Mouse (Mus musculus) megakaryocyte-erythroid progenitor cell, adult 5-6 weeks (primary cell): ENCODE measurements around the gene Nckap5l. TPM values are rescaled to one million over a fixed set of nuclear protein-coding genes. Genes with fewer than 3 reads are reported as not detected.
"Not testable (repeated sequence)": the region's sequence is repeated elsewhere in the genome, so short reads cannot be mapped to it uniquely, and the experiment has no call there.

ENCODE experiments used
- ATAC-seq: replicated peaks from 2 replicates; pipeline ENCODE4 v1.8.0; 2016; ENCODE audit warnings: mild to moderate bottlenecking, inconsistent platforms; ENCODE audit not compliant: severe bottlenecking, poor library complexity, low FRiP score, low TSS enrichment
- total RNA-seq, 2 experiments: library from RNA; stranded (forward) in 1 of 2; stranded (reverse) in 1 of 2; fragments of 200-1000, 215-1000 nt in 1 of 2; fragments of >200 nt in 1 of 2; fragmentation: Nextera tagmentation in 1 of 2; gene quantifications; 2 replicates each; pipeline ENCODE4 v1.2.3; 2014 to 2017

Nckap5l gene
- total RNA-seq, 2 experiments from 2014 or later: 0.52 to 16.0 TPM

DNA sequence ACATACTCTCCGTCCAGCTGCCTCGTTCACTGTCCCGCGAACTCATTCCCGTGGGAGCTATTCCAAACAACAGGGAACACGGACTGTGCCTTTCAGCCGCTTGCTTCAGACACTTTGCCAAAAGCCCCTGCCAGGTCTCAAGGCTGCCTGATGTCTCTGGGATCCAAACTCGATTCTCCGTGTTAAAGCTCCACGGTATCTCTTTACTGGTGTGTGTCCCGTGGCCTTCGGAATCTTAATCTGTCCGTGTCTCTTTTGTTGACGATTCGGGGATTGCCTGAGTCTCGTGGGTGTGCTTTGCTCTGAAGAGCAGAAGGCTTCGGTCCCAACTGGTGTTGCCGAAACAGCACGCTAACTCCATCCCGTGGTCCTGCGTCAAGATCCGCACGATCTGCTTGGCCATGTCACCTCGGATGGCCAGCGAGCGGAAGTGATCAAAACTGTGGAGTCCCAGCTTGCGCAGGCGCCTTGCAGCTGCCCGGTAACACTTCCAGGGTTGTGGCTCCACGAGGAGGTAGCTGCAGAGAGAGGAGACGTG is 12.7 kb upstream of the Nckap5l start:
- no peak for ATAC-seq

DNA sequence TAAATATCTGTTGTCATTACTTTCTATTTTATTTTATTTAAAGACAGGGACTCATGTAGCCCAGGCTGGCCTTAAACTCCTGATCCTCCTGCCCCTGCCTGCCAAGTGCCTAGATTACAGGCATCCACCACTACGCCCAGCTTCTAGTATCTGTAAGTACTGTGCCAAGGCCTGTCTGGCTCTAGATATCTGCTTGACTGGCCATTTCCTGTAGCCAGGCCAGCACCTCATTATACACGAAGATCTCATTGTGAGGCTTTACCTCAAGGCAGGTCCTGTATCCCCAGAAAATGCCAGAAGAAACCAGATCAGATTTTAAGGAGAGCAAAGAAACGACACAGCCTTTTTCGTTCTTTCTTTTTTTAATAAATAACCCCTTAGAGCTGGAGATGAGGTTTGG is 12.2 kb upstream of the Nckap5l start:
- no peak for ATAC-seq

DNA sequence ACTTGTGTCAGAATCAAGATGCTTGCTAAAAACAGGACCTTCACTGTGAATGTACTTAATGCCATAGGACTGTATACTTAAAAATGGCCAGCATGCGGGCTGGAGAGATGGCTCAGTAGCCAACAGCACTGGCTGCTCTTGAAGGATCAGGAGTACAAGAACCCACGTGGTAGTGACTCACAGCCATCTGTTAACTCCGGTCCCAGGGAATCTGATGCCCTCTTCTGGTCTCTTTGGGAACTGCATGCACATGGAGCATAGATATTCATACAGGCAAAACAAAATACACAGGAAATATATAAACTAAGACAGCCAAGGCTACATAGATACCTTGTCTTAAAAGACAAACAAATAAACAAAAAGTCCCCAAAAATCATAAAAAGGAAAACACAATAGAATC is 11.5 kb upstream of the Nckap5l start:
- ATAC-seq: peak; percentile 46

DNA sequence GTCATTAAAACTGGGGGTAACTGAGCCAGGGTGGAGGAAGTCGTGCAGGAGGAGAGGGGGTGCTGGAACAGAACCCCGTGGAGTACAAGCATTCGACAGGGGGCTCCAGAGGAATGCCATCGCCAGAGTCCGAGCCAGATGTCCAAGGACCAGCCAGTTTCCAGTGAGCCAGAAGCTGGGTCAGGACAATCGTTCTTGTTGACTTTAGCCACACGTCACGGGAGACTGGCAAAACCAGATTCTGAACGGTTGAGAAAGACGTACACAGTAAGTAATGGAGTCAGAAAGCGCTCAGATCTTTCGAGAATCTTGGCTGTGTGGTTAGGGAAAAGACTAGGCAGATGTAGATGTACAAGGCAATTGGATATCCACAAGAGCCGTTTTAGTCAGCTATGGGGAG is 5.6 kb upstream of the Nckap5l start:
- no peak for ATAC-seq

DNA sequence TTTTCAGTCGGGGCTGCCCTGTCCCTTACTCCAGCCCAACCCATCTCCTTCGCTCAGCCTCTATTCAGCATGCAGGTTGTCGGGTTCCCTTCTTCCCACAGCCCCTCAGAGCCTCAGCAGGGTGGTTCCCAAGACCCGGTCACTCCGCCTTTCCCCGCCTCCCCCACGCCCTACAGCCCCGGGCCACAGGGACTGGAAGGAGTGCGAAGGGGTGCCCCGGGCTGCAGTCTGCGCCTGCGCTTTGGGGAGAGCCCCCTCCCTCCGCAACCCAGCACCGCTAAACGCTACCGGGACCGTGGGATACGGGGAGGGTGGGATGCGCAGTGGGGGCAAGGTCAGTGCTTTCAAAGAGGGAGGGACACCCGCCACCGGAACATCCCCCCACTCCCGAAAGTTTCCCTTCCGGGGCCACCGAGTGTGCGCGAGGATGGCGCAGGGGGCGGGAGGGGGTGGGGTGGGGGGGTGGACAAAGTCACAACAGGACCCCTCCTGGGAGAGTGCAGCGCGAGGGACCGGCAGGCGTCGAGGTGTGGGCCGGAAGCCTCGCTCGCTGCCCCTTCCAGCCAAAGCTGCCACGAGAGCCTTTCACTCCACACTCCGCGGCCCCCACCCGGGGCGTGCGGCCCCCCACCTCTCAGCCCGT is 464 bp downstream of the Nckap5l start:
- 0 out of 2 replicates have a peak, but pooled peaks have one; percentile 32 for ATAC-seq

DNA sequence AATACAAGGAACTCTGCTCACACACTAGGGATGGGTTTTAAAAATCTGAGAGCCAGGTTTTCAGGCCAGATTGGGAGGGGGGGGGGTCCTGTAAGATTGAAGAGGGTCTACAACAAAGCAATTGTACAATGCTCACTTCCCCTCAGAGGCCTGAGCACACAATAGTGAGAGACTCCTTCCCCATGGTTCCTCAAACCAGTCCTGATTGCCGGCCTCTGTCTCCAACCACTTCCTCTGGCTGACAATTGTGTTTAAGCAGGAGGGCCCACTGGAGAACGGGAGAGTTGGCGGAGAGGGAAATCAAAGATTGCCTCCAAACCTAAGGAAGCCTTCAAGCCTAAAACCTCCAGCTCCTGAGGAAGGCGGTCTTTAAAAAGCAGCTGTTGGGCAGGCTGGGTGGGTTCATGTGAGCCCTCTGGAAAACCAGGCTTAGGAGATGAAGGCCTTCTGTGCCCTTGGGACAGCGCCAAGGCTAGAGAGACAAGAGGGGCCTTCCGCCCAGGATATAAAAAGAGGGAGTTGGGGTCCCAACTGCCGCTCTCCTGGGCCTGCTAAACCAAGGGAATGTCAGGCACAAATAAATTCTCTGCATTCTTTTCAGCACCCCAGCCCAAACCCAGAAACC is 1.1 kb downstream of the Nckap5l start:
- ATAC-seq: no peak

DNA sequence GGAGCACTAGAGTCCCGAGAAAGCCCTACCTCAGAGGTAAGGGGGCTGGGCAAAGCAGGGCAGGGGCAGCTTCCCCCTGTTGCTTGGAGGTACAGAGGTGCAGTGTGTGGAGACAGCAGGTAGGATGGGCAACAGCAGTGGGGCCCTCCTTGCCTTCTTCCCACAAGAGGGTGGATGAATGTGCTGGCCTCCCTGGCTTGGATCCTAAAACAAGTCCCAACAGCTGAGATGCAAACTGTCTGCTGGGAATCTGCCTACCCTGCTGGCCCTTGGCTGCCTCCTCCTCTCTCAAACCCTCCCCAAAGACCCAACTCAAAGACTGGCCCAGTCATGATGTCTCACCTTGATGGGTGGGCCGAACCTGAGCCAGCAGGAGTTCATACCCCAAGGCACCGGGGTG is 2.1 kb downstream of the Nckap5l start:
- ATAC-seq: no peak

DNA sequence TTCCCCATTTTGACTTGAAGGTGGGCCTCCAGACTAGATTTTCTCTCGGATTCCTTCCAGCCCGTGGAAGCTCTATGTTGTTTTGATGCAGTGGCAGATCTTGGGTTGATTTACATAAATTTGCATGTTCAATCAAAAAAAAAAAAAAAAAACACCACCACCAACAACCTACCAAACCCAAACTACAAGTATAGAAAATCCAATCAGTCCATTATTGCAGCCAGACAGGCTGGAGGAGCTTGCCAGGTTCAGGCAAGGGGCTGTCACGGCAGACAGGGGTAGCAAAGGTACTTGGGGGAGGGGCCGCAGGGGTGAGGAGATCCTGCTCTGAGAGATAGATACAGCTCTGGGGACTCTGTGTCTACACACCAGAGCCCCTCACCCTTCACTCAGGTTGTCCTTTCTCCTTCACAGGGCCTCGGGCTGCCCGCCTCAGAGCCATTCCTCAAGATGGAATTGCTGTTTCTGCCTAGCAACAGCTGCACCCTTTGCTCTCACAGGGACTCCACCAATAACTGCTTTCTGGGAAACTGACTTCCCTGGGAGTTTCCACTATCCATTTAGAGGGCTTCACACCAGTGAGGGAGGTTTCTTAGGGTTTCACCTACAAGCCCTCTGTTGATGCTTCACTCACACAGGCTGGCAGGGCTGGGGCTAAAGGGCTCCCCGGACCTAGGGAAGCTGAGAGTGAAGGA is 2.8 kb downstream of the Nckap5l start:
- ATAC-seq: no peak

DNA sequence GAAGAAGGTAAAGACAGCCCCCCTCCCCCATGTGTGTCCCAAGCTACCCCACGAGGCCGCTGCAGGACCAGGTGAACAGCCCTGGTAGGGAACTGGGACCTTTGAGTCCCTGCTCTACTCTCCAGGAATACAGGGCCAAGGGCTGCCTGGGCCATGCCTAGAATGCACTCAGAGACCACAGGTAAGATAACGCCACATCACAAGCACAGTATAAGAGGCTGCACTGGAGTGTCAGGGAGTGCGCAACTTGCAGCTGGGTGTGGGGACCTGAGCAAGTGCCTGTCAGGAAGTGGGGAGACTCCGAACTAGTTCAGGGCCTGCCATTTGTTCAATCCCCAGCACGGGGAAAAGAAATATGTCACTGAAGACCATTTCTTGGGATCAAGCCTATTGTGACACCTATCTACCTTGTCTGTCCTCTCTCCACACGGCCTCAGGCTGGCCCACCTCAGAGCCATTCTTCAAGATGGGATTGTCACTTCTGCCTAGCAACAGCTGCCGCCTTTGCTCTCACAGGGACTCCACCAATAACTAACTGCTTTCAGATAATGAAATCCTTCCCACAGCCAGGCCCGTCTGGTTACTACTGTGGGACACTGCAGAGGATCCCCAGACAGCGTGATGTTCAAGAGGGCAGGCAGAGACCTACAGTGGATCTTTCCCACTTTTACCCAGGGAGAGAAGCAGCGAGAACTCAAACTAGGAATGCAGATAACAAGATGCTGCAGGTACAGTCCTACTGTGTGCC is 4.2 kb downstream of the Nckap5l start:
- ATAC-seq: no peak

DNA sequence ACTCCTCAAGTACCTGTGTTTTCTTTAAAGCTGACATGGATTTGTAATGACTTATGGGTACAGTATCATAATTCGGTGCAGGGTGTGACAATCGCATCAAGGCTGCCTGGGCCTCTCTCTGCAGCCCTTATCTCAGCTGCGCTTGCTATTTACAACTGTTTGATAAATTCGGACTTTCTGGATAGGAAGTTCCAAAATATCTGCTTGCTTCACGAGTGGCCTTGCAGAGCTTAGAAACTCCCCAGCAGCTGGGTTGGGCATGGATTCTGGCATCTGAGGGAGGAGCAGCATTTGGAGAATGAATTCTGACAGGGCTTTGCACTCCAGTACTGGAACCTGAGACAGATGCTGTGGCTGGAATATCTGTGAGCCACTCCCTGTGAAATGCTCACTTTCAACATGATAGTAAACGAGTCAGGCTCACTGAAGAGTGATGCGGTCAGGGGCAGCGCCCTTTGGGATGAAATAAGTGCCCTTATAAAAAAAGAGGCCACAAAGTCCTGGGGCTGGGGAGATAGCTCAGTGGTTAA is 7.7 kb downstream of the Nckap5l start:
- peak; percentile 77 for ATAC-seq

DNA sequence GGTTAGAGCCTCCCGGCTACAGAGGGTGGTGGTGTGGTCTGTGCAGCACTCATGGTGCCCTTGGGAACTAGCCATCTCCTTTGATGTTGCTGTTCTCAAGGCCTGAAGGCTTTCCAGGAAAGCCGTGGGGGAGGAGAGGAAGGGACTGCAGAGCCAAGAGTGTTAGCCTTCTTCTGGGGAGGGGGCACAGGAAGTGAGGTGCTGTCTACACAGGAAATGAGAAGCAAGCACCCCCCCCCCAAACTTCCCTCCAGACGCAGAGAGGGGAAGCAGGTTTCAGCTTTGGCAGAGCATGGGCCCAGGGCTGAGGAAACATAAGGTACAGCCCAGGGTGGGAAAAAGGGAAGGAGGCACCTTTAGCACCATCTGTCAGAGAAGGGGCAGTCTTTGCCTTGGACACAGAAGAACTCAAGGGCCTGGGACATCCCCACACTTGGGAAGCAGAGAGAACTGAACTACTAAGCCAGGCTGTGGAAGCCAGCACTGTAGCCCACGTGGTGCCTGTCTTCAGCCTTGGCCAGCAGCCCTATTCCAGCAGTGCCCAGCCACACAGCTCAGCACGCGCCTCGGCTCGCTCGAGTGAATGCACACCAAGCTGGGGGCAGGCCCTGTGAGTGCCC is 8.3 kb downstream of the Nckap5l start:
- ATAC-seq: peak; percentile 72

DNA sequence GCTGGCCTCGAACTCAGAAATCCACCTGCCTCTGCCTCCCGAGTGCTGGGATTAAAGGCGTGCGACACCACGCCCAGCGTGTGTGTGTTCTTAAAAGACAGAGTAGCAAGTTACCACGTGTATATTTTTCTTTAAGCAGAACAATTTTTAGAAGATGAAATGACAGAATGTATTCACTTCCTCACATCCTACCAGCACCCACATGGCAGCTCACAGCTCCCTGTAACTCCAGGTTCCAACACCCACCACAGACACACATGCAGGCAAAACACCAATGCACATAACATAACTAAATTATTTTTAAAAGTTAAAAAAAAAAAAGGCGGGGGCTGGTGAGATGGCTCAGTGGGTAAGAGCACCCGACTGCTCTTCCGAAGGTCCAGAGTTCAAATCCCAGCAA is 11.4 kb downstream of the Nckap5l start:
- ATAC-seq: not testable (repeated sequence)

DNA sequence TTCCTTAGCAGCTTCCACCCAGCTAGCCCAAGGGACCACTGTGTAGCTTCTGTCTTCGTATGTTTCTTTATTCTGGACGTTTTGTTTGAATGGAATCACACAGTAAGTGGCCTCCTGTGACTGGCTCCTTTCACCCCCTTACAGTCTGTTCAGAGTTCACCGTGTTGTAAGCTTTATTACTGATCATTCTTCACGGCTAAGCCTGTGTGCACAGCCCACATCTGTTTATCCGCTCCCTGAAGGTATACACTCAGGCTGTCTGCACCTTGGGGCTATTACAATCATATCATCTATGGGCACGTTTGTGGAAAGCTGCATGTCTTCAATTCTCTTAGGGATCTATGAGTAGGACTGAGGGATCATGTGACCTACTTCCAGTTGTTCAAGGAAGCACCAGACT is 12.0 kb downstream of the Nckap5l start:
- no peak for ATAC-seq

DNA sequence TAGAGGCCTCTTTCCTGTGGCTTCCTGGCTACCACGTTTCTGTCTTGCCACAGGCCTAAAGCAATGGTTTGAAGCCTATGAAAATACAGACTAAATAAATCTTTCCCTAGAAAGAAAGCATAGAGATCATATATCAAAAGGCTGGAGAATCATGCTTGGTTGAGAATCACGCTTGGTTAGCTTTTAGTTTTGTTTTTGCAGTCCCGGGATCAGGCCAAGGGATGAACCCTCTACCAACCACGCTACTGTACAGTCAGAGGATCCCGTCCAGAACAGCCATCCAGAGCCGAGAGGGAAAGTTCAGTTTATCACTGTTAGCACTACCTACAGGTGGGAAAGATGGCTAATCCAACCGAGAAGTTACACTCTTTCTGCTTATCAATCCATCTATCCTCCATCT is 15.2 kb downstream of the Nckap5l start:
- no peak for ATAC-seq

DNA sequence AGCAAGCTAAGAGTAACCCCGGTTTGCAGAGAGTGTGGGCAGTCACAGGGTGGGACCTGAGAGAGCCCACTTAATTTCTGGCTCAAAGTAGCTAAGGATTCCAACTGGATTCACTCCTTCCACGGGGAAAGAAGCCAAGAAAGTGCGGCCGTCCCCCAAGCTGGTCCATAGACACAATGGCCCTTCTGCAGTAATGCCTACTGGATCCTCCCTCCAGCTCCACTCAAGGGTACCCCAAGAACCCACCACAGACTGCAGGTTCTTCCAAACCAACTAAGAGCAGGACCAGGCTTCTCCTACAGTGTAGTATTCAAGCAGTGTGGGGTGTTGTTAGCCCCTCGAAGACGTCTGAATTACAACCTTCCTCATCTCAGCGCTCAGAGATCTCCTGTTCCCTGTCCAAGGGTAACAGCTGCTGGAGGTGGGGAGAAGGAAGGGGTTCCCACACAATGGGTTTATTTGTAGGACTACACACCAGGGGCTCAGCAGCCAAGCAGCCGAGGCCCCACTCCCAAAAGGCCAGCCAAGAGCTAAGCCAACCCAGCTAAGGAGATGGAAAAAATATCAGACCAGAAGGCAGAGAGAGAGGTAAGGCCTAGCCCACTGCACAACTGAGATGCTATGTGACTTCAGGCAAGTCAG is 16.6 kb downstream of the Nckap5l start:
- no peak for ATAC-seq

DNA sequence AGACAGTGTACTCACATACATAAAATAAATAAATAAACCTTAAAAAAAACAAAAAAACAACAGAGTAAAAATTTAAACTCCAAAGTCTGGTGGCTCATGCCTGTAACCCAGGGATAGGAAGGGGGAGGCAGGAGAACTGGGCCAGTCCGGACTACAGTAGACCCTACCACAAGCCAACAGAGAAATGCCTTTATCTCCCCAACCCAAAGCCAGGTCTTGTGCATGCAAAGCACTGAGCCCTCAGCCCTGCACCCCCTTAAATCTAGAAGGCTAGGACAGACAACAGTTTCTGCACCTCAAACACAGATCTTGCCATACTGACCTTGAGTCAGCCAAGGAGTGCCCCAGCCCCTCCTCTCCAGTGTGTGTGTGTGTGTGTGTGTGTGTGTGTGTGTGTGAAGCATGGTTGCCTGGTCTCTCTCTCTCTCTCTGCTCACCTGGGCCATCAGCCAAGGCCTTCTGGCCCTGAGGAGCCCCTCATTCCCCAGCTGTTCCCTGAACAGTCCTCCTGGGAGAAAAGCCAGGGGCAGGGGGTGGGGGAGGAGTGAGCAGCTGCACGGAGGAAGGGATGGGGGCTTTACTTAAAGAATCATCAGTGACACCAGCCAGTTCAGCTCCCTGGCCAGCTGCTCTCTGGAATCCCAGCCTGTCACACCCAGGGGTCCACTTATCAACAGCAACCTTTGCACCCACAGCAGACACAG is 17.3 kb downstream of the Nckap5l start:
- 0 out of 2 replicates have a peak, but pooled peaks have one; percentile 30 for ATAC-seq

DNA sequence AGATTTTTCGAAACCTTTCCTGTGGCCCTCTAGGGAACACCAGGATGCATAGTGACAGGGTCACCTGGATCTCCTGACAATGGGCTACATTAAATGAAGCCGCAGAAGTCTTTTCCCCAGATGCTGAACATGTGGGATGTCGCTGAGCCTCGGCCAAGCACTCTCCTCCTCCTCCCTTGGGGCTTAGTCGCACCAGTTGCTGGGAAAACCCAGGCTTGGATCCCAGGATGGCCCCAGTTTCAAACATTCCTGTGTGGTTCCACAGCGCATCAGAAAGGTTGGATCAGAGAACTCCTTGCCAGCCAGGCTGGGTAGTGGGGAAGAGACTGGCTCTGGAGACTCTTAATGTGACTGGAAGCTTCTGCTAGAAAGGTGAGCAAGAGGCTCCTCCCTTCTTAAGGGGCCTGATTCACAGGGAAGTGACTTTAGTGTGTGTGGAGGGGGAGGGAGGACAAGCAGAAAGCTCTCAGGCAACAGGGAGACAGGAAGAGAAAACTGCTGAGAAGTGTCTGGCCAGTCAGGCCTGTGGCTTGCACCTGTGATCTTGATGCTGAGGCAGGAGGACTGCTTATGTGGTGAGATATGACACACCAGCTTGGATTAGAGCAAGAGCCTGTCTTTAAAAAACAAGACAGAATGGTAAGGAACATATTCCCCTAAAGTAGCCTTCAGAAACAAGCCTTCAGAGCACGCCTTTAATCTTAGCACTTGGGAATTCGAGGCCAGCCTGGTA is 18.4 kb downstream of the Nckap5l start:
- ATAC-seq: no peak

DNA sequence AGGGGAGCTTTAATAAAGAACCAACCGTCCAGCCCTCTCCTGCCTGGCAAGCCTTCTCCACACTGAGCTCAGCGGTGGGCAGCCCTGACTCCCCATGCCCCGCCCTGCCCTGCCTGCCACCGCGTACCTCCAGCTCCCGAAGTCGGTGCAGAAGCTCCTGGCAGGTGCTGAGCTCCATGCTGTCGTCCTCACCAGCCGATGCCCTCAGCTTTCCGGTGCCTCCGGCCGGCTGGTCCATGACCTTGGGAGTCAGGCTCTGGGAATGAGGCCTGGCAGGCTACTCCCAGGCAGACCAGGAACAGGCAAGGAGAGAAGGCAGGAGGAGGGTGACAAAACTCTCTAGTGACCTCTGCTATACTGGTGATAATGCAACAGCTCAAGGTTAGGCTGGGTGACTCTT is 23.6 kb downstream of the Nckap5l start:
- no peak for ATAC-seq
